Mouse (Mus musculus) left cerebral cortex, adult 11 months (tissue): ENCODE measurements around the gene Cdkl5.

Experiments used
- DNase-seq: peaks from one replicate; pipeline ENCODE4 v3.0.0; 2022; ENCODE audit warnings: low spot score

Cdkl5 gene

GRCm38 (mm10) chrX:160735650-160736049 is 258.9 kb downstream of the Cdkl5 start, which contains the start of gene Ppef1:
Gene Ppef1 (minus strand): TSS chrX:160735765.
- no peak for DNase-seq
